ENCODE assay signal across 15 mouse cellular contexts in the genomic region with DNA sequence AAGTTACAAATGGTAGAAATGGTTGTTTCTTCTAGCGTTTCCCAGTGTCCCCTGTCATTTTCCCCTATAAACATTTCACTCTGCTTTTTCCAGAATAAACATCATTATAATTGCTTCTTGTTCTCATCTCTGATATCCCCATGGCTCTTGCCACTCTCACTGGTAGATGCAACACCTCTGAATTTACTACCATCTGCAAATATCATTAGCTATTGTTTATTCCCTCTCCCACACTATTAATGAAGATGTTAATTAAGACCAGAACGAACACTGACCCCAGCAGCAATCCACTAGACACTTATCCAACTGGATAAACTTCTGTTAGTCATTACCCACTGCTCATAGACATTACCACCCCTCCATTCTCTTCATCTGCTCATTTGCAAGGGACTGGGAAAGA.
"Had no signal": no experiment of that assay in that cellular context is flagged by ENCODE, and none has a peak within 500 bp of the region (broad histone marks: within the 10 kb centered on the region; RNA-seq: fewer than 3 reads in every experiment).

No protein-coding gene starts in this region.

- H3K36me3 ChIP-seq: midbrain, embryonic 10.5 days; midbrain, embryonic 12.5 days; neural tube, embryonic 12.5 days; stomach, embryonic 15.5 days had no signal

- H3K9ac ChIP-seq: lung, embryonic 14.5 days; midbrain, embryonic 12.5 days; neural tube, embryonic 12.5 days; stomach, embryonic 15.5 days had no signal

- H3K27me3 ChIP-seq: midbrain, embryonic 12.5 days; neural tube, embryonic 12.5 days; stomach, embryonic 15.5 days had no signal

- H3K27ac ChIP-seq: midbrain, embryonic 10.5 days; midbrain, embryonic 12.5 days; neural tube, embryonic 12.5 days; stomach, embryonic 15.5 days; stomach, postnatal 0 days had no signal

- H3K9me3 ChIP-seq: midbrain, embryonic 10.5 days; midbrain, embryonic 12.5 days; neural tube, embryonic 12.5 days; stomach, embryonic 15.5 days had no signal

- H3K4me3 ChIP-seq: midbrain, embryonic 10.5 days; midbrain, embryonic 12.5 days; myocyte; neural tube, embryonic 12.5 days; stomach, embryonic 15.5 days had no signal

- DNase-seq: lung, embryonic 14.5 days; lung, postnatal 10 days; lung, postnatal 4 days; midbrain, embryonic 14.5 days; right cerebral cortex, postnatal 14 days; thymus, adult 2 months; thymus, postnatal 25 days; thymus, postnatal 4 days had no signal

- H3K4me2 ChIP-seq: lung, embryonic 14.5 days; midbrain, embryonic 12.5 days; neural tube, embryonic 12.5 days; stomach, embryonic 15.5 days had no signal

- ATAC-seq: midbrain, embryonic 16.5 days had no signal
